Mouse (Mus musculus): ENCODE data around the gene Afap1.

DNA sequence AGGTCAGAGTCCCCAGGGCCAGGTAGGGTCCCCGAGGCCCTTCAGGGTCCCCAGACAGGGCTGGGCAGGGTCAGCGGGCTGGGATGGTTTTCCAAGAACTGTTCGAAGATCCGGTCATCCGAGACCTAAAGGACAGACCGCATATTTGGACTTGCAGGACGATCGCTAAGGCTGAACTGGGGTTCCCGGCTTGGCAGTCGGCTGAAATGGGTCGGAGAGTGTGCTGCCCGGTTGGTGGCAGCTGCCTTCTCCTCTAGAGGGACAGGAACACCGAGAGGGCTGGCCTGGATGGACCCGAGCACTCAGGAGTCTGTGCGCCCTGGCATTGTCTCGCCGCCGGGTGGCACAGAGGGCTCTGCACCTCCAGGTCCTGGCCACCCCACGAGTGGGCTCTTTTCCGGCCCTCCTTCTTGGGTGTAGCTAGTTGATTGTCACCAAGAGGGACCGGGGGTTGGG lies 714 bp downstream of the Afap1 start:
- TF ChIP-seq CTCF (IDR thresholded peaks at IDR 0.05; ENCODE audit: low read depth, low read length), result no peak
- TF ChIP-seq EP300 (IDR thresholded peaks at IDR 0.05; ENCODE audit: insufficient read depth, low read depth, low read length), result no peak

Measured in ES-Bruce4 (cell line).